Mouse (Mus musculus) neural tube, embryonic 14.5 days (tissue): ENCODE measurements around the gene Rph3a. TPM values are rescaled to one million over a fixed set of nuclear protein-coding genes. Genes with fewer than 3 reads are reported as not detected.

Source experiments
- ATAC-seq: fragments of 200-750 bp; cut with Nextera tagmentation; 2 replicates; pipeline ENCODE4 v1.8.0; 2017; ENCODE audit warnings: low read depth, mild to moderate bottlenecking, moderate TSS enrichment, moderate library complexity
- H3K27ac ChIP-seq: fragments of 300-500 bp; sonication (generic); 2 replicates; pipeline ENCODE4 v1.5.1; 2014; ENCODE audit warnings: low read depth, mild to moderate bottlenecking, control low read depth, low read length, moderate library complexity, mixed read lengths
- H3K27me3 ChIP-seq: fragments of 300-500 bp; sonication (generic); 2 replicates; pipeline ENCODE4 v1.6.1; 2014; ENCODE audit warnings: low read length; ENCODE audit not compliant: control insufficient read depth, insufficient read depth
- H3K36me3 ChIP-seq: fragments of 300-500 bp; sonication (generic); 2 replicates; pipeline ENCODE4 v1.6.1; 2014; ENCODE audit warnings: low read length, mixed read lengths; ENCODE audit not compliant: control insufficient read depth, insufficient read depth
- H3K4me1 ChIP-seq: fragments of 300-500 bp; sonication (generic); 2 replicates; pipeline ENCODE4 v1.6.1; 2014; ENCODE audit warnings: low read length; ENCODE audit not compliant: control insufficient read depth, insufficient read depth
- H3K4me2 ChIP-seq: fragments of 300-500 bp; sonication (generic); 2 replicates; pipeline ENCODE4 v1.6.1; 2014; ENCODE audit warnings: mild to moderate bottlenecking, low read depth, low read length, control low read depth
- H3K4me3 ChIP-seq: fragments of 300-500 bp; sonication (generic); 2 replicates; pipeline ENCODE4 v1.5.1; 2014; ENCODE audit warnings: low read depth, low read length, control low read depth, mixed read lengths
- H3K9ac ChIP-seq: fragments of 300-500 bp; sonication (generic); replicated peaks from 2 replicates; pipeline ENCODE4 v1.6.1; 2014; ENCODE audit warnings: low read depth, mild to moderate bottlenecking, control low read depth, low read length, mixed read lengths
- H3K9me3 ChIP-seq: fragments of 300-500 bp; sonication (generic); 2 replicates; pipeline ENCODE4 v1.6.1; 2016; ENCODE audit warnings: low read length; ENCODE audit not compliant: control insufficient read depth
- WGBS: fragments of 180-500 bp; shearing (Covaris S2); extraction: QIAGEN DNeasy Blood & Tissue Kit; methylation state at CpG from one replicate; pipeline ENCODE4 v1.1.7; 2014; 5-methylcytosine and 5-hydroxymethylcytosine counted together
- polyA plus RNA-seq: library from polyadenylated mRNA; unstranded; fragments of >200 nt; fragmentation: Nextera tagmentation; extraction: Ambion mirVana; gene quantifications from 2 replicates; pipeline ENCODE4 v1.2.1, GENCODE M21; 2014

The Rph3a gene
- polyA plus RNA-seq, result 16.1 and 20.0 TPM in 2 replicates

DNA sequence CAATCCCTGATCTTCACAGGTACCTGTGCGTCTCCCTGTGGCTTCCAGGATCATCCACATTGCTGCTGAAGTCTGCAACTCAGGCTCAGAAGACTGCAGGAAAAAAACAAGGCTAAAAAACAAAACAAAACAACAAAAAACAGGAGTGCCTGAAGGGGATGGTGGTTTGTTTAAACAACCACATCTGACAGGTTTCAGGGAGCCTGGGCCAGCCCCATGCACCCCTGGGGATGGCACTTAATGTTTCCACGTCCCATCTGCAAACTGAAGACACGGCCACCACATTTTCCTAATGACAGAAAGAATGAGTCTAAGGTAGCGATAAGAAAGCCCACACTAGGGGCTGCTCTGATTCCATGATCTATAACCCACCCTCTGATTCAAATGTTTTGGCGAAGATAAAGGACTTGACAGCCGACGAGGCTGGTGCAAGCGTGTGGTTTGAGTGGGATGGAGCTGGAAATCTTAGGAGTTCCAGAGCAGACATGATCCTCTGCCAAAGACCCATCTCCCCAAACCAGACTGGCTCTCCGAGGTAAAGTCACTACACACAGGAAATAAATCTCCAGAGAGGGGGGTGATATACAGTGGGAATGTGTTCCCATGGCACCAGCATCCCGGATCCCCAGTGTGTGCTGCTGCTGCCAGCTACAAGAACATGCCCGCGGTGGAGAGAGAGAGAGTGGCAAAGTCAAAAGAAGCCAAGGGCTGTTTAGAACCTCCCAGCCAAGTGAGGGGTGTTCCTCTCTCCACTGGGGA is at the start of gene Rph3a:
Gene Rph3a (minus strand): TSS at position 282 of the 759 bp plus-strand sequence.
- WGBS, result 50% methylated on average over 12 of the region's 12 CpGs
- H3K27me3 ChIP-seq, result no peaks in the 10 kb centered on the region
- peaks cover 19% of the 10 kb centered on the region for H3K4me1 ChIP-seq
- H3K4me2 ChIP-seq, result peak within 1 kb of the TSS; percentile 54
- no peaks in the 10 kb centered on the region for H3K36me3 ChIP-seq
- H3K27ac ChIP-seq, result no peak within 1 kb of the TSS
- peak within 1 kb of the TSS; percentile 42 for H3K9ac ChIP-seq
- ATAC-seq, result no peak
- H3K4me3 ChIP-seq, result peak within 1 kb of the TSS; percentile 30
- H3K9me3 ChIP-seq, result no peaks in the 10 kb centered on the region

DNA sequence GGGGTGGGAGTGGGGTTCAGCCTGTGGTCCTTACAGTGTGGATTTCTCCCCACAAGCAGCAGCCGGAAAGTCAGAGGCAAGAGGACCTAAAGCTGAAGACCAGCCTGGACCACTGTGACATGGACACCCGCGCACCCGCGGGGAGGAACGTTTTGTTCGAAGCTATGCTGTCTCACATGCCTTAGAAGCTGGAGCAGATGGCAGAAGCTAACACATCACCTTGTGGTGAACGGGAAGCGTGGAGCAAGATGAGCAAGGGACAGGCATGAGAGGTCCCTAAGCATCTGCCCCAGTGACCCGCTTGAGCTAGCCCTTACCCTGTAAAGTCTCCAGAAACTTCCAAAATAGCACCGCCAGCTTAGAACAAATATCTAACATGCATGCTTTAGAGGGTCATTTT is 48.4 kb upstream of the Rph3a start:
- H3K27ac ChIP-seq, result no peak overlapping the region
- ATAC-seq, result no peak
- no peaks in the 10 kb centered on the region for H3K27me3 ChIP-seq

DNA sequence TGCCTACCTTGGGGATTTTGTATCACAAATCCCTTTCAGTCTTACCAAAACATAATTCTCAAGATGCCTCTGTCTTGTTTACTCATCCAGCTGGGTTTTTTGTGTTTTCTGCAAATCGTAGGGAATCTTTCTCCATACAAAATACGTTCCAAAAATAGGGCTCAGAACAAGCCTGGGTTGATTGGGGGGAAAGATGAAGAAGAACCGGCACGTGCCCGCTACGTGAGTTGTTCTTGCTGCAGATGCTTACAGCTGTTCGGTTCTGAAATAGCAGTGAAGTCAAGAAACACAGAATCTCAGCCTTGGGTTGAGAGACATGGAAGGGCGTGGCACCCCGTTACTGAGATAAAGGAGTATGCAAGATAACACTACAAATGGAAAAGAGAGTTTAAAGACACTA is 44.0 kb upstream of the Rph3a start:
- H3K27ac ChIP-seq, result no peak overlapping the region
- no peaks in the 10 kb centered on the region for H3K4me1 ChIP-seq
- H3K36me3 ChIP-seq, result no peaks in the 10 kb centered on the region
- 89% methylated on average over 9 of the region's 9 CpGs for WGBS
- no peaks in the 10 kb centered on the region for H3K9me3 ChIP-seq
- no peak overlapping the region for H3K4me3 ChIP-seq
- H3K4me2 ChIP-seq, result no peak overlapping the region
- no peaks in the 10 kb centered on the region for H3K27me3 ChIP-seq
- no peak overlapping the region for H3K9ac ChIP-seq
- no peak for ATAC-seq

More for the DNA sequence above, 48.4 kb upstream of the Rph3a start:
- Histone ChIP-seq H3K36me3 (no peaks in the 10 kb centered on the region), H3K4me2 (no peak overlapping the region), H3K4me1 (no peaks in the 10 kb centered on the region), H3K9ac (no peak overlapping the region), H3K4me3 (no peak overlapping the region), H3K9me3 (no peaks in the 10 kb centered on the region)
- WGBS, result 92% methylated on average over 11 of the region's 11 CpGs

DNA sequence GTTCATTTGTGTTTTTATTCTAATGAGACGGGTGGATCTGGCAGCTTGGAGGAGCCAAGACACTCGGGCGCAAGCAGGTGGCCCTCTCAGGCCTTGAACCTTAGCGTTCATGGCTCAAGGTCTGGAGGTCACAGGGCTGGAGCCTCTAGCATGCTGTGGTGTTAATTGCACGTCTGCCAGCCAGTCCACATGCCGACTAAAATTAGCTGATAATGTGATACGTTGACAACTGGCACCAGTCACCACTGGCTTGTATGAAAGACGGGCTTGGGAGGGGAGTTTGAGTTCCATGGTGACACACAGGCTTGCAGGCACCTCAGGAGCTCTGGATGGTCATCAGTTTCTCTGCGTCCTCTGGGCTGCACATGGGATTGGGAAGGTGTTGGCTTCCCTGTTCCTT is 31.9 kb upstream of the Rph3a start:
- Histone ChIP-seq H3K4me2 (no peak overlapping the region), H3K27me3 (no peaks in the 10 kb centered on the region), H3K4me3 (no peak overlapping the region), H3K36me3 (no peaks in the 10 kb centered on the region), H3K9me3 (no peaks in the 10 kb centered on the region), H3K27ac (no peak overlapping the region), H3K9ac (no peak overlapping the region), H3K4me1 (no peaks in the 10 kb centered on the region)
- no peak for ATAC-seq
- 78% methylated on average over 9 of the region's 9 CpGs for WGBS

DNA sequence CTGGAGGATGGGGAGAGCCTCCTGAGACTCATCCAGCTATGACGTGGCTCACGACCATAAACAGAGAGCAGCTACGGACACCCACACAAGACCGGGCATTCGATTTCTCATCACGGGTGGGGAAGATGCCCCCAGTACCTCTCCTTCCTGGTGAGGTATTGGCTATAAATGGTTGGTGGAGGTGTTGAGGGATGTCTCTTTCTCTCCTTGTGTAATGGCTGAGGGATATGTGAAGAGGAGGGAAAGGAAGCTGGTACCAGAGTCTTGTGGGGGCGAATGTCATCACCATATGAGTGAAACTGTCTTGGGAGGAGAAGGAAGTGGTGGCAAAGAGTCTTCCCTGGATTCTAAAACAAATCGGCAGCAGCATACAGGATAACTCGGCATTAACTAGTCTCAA is 29.6 kb upstream of the Rph3a start:
- ATAC-seq, result no peak
- H3K27me3 ChIP-seq, result no peaks in the 10 kb centered on the region
- no peak overlapping the region for H3K9ac ChIP-seq
- no peak overlapping the region for H3K4me3 ChIP-seq
- H3K4me2 ChIP-seq, result no peak overlapping the region
- H3K9me3 ChIP-seq, result no peaks in the 10 kb centered on the region
- H3K36me3 ChIP-seq, result no peaks in the 10 kb centered on the region
- H3K4me1 ChIP-seq, result no peaks in the 10 kb centered on the region
- 78% methylated on average over 9 of the region's 9 CpGs for WGBS
- H3K27ac ChIP-seq, result no peak overlapping the region

DNA sequence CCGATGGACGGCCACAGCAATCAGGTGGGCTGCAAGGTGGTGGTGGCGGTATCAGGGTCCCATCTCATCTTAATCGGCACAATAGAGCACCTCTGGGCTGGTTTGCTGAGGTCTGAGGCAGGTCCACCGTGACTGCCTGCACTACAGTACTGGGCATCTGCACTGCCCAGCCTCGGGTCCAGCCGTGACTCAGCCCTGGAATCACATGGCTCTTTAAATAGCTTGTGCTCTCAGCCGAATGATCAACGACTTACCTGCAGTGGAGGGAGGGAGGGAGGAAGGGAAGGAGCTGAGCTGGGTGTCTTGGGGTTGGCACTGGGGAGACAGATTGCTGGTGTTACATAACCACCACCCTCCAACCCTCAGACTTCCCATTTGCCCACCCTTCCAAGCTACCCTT is 20.3 kb upstream of the Rph3a start:
- no peak for ATAC-seq
- no peak overlapping the region for H3K27ac ChIP-seq
- H3K27me3 ChIP-seq, result no peaks in the 10 kb centered on the region
- H3K36me3 ChIP-seq, result no peaks in the 10 kb centered on the region
- no peaks in the 10 kb centered on the region for H3K4me1 ChIP-seq
- no peak overlapping the region for H3K4me2 ChIP-seq
- H3K4me3 ChIP-seq, result no peak overlapping the region
- WGBS, result 81% methylated on average over 9 of the region's 9 CpGs
- H3K9me3 ChIP-seq, result no peaks in the 10 kb centered on the region
- no peak overlapping the region for H3K9ac ChIP-seq

DNA sequence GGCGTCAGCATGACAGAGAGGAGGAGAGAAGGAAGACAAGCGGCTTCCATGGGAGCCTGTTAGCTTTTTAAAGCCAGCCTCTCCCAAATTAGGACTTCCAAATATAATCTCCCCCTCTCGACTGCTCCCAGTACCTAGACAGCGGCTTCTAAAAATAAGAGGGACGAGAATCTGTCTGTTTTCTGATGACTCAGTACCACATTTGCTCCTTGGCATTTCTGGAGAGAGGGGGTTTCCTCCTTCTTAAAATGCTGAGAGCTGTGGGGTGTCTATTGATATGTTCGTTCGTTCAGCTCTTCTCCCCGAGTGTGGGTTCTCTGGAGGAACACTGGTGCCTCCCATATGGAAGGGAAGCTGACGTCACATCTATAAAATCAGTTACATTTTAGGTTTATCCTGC is 9.6 kb upstream of the Rph3a start:
- Histone ChIP-seq H3K9me3 (no peaks in the 10 kb centered on the region), H3K27ac (no peak overlapping the region), H3K4me3 (no peak overlapping the region), H3K27me3 (no peaks in the 10 kb centered on the region), H3K4me2 (no peak overlapping the region), H3K9ac (no peak overlapping the region), H3K36me3 (no peaks in the 10 kb centered on the region), H3K4me1 (no peaks in the 10 kb centered on the region)
- WGBS, result 79% methylated on average over 9 of the region's 9 CpGs
- no peak for ATAC-seq

DNA sequence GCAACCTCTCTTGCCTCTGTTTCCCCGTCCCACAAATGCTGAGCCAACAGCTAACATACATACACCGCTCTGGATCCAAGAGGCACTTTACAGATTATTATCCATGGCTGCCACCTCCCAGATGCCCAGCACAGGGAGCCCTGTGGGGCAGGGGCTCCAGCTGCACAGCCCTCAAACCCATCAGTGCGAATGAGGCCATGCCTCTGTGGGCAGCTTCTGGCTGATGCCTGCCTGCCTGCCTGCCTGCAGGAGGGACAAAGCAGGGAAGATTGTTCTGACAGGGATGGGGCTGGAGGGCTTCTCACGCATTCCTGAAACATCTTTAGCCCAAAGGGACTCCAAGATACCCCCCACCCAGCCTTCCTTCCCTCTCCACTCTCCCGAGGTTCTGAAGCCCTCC is 7.8 kb upstream of the Rph3a start:
- no peaks in the 10 kb centered on the region for H3K9me3 ChIP-seq
- no peaks in the 10 kb centered on the region for H3K36me3 ChIP-seq
- no peak overlapping the region for H3K4me3 ChIP-seq
- H3K27ac ChIP-seq, result no peak overlapping the region
- H3K9ac ChIP-seq, result no peak overlapping the region
- no peak overlapping the region for H3K4me2 ChIP-seq
- WGBS, result 55% methylated on average over 5 of the region's 5 CpGs
- no peak for ATAC-seq
- H3K27me3 ChIP-seq, result no peaks in the 10 kb centered on the region
- H3K4me1 ChIP-seq, result no peaks in the 10 kb centered on the region

DNA sequence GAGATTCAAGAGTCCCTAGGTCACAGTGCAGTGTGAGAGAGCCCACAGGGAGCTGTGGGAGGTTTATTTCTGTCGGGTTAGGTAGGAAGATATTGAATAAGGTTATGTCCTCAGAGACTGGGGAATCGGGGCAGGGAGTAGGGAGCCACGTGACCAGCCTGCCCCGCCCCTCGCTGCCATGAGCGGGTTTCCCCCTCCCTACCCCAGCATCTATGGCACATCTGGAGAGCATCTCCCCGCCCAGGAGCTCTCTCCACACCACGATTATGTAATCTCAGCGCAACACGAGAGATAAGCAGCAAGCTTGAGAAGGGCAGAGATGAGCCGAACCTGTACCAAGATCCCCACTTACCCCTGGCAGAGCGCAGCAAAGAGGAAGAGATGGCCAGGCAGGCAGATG is 6.5 kb upstream of the Rph3a start:
- no peaks in the 10 kb centered on the region for H3K27me3 ChIP-seq
- no peak for ATAC-seq

More for the DNA sequence above, 6.5 kb upstream of the Rph3a start:
- no peak overlapping the region for H3K27ac ChIP-seq
- H3K36me3 ChIP-seq, result no peaks in the 10 kb centered on the region
- 30% methylated on average over 12 of the region's 12 CpGs for WGBS
- no peaks in the 10 kb centered on the region for H3K4me1 ChIP-seq
- H3K9me3 ChIP-seq, result no peaks in the 10 kb centered on the region
- H3K4me2 ChIP-seq, result no peak overlapping the region
- no peak overlapping the region for H3K9ac ChIP-seq
- no peak overlapping the region for H3K4me3 ChIP-seq
